Comparison of ENCODE assay signal across 8 mouse cellular contexts in the genomic region with DNA sequence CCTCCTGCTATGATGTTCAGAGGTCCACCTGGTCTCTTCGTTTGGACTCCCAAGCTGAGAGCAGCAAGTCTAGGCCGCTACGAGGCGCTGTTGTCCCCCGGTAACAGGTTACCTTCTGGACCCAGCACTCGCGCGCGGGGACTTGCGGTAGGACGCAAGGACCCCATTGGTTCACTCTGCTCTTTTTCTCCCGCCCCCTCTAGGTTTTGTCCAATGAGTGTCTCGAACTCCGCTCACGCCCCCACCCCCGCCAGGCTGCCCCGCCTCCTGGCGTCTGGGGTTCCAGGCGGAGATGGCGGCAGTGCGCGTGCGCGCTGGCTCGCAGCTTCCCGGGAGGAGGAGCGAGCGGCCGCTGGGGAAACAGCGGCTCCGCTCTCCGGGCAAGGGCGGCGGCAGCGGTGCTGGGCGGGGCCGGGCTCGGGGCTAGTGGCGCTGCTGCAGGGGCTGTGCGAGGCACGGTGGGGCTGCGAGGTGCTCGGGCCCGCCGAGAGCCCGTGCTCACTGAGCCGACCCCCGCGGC. TPM values are rescaled to one million over a fixed set of nuclear protein-coding genes. Genes with fewer than 3 reads are reported as not detected.
DNase-seq lines count a peak whose midpoint lies in the region; ATAC-seq and TF ChIP-seq lines count a peak whose summit lies in the region.

Cds2 (plus strand) TSS at position 270 of the 520 bp plus-strand sequence.

- DNase-seq in heart, postnatal 10 days: peak; percentile 99
- DNase-seq in large intestine, adult 2 months (ENCODE audit: low read depth, low spot score): peak; percentile 95
- peak; percentile 99 for DNase-seq in liver, postnatal 0 days
- peak; percentile 99 for DNase-seq in testis, postnatal 10 days (ENCODE audit: low spot score)

- under 1% methylated on average over 46 of the region's 49 CpGs for WGBS in forebrain, embryonic 13.5 days
- WGBS in large intestine, adult 2 months: under 1% methylated on average over 49 of the region's 49 CpGs
- WGBS in liver, postnatal 0 days (ENCODE audit: insufficient replicate concordance): under 1% methylated on average over 44 of the region's 49 CpGs
- WGBS in neural tube, embryonic 14.5 days: under 1% methylated on average over 49 of the region's 49 CpGs

- peak within 1 kb of the TSS; percentile 73 for H3K4me3 ChIP-seq in ES-Bruce4 (ENCODE audit: low read depth, low read length)
- peak within 1 kb of the TSS; percentile 91 for H3K4me3 ChIP-seq in forebrain, embryonic 13.5 days
- H3K4me3 ChIP-seq in liver, postnatal 0 days (ENCODE audit: low read depth, low read length): peak within 1 kb of the TSS; percentile 80
- H3K4me3 ChIP-seq in neural tube, embryonic 14.5 days (ENCODE audit: low read depth, low read length): peak within 1 kb of the TSS; percentile 69

- no peaks in the 10 kb centered on the region for H3K27me3 ChIP-seq in ES-Bruce4 (ENCODE audit: control insufficient read depth, insufficient read depth, low read length, poor library complexity, severe bottlenecking)
- H3K27me3 ChIP-seq in forebrain, embryonic 13.5 days: no peaks in the 10 kb centered on the region
- H3K27me3 ChIP-seq in liver, postnatal 0 days (ENCODE audit: insufficient read depth, low read length): no peaks in the 10 kb centered on the region
- H3K27me3 ChIP-seq in neural tube, embryonic 14.5 days (ENCODE audit: control insufficient read depth, insufficient read depth, low read length): no peaks in the 10 kb centered on the region

- H3K4me2 ChIP-seq in forebrain, embryonic 13.5 days: peak within 1 kb of the TSS; percentile 73
- H3K4me2 ChIP-seq in liver, postnatal 0 days (ENCODE audit: low read depth, low read length): peak within 1 kb of the TSS; percentile 91
- peak within 1 kb of the TSS; percentile 75 for H3K4me2 ChIP-seq in neural tube, embryonic 14.5 days (ENCODE audit: low read depth, low read length)

- ATAC-seq in cerebellum, adult (ENCODE audit: insufficient number of reproducible peaks, low FRiP score, low TSS enrichment): peak; percentile 99
- peak; percentile 99 for ATAC-seq in forebrain, embryonic 13.5 days
- peak; percentile 98 for ATAC-seq in liver, postnatal 0 days
- peak; percentile 98 for ATAC-seq in neural tube, embryonic 14.5 days (ENCODE audit: low read depth)

- peak within 1 kb of the TSS; percentile 81 for H3K9ac ChIP-seq in ES-Bruce4 (ENCODE audit: low read depth, poor library complexity, severe bottlenecking)
- peak within 1 kb of the TSS; percentile 95 for H3K9ac ChIP-seq in forebrain, embryonic 13.5 days
- peak within 1 kb of the TSS; percentile 92 for H3K9ac ChIP-seq in liver, postnatal 0 days (replicated peaks)
- peak within 1 kb of the TSS; percentile 80 for H3K9ac ChIP-seq in neural tube, embryonic 14.5 days (replicated peaks; ENCODE audit: low read depth, low read length)

- H3K4me1 ChIP-seq in ES-Bruce4 (ENCODE audit: control insufficient read depth, insufficient read depth, low read length): no peaks in the 10 kb centered on the region
- H3K4me1 ChIP-seq in forebrain, embryonic 13.5 days: peaks cover 15% of the 10 kb centered on the region
- peaks cover 15% of the 10 kb centered on the region for H3K4me1 ChIP-seq in liver, postnatal 0 days (ENCODE audit: insufficient read depth)
- H3K4me1 ChIP-seq in neural tube, embryonic 14.5 days (ENCODE audit: control insufficient read depth, insufficient read depth, low read length): peaks cover 6% of the 10 kb centered on the region

- intact Hi-C loops in heart, postnatal 10 days (cut with DNase I): loop anchor here (2.0 to 5.0 kb wide), 4 partner anchors 46 to 222 kb away; partner anchors contain the start of gene Prokr2

- H3K27ac ChIP-seq in ES-Bruce4 (ENCODE audit: insufficient read depth, low read length): peak within 1 kb of the TSS; percentile 77
- H3K27ac ChIP-seq in forebrain, embryonic 13.5 days: peak within 1 kb of the TSS; percentile 82
- peak within 1 kb of the TSS; percentile 87 for H3K27ac ChIP-seq in liver, postnatal 0 days (ENCODE audit: low read depth)
- H3K27ac ChIP-seq in neural tube, embryonic 14.5 days (ENCODE audit: low read depth, low read length): peak within 1 kb of the TSS; percentile 63

- H3K9me3 ChIP-seq in ES-Bruce4 (replicated peaks; ENCODE audit: control insufficient read depth, insufficient read depth, low read length, poor library complexity, severe bottlenecking): no peaks in the 10 kb centered on the region
- H3K9me3 ChIP-seq in forebrain, embryonic 13.5 days (replicated peaks): no peaks in the 10 kb centered on the region
- H3K9me3 ChIP-seq in liver, postnatal 0 days (ENCODE audit: low read length): no peaks in the 10 kb centered on the region
- H3K9me3 ChIP-seq in neural tube, embryonic 14.5 days (ENCODE audit: control insufficient read depth, low read length): no peaks in the 10 kb centered on the region

- H3K36me3 ChIP-seq in ES-Bruce4 (ENCODE audit: control insufficient read depth, insufficient read depth, low read length, poor library complexity, severe bottlenecking): no peaks in the 10 kb centered on the region
- no peaks in the 10 kb centered on the region for H3K36me3 ChIP-seq in forebrain, embryonic 13.5 days (ENCODE audit: poor library complexity, severe bottlenecking)
- H3K36me3 ChIP-seq in liver, postnatal 0 days (replicated peaks; ENCODE audit: insufficient read depth, low read length): no peaks in the 10 kb centered on the region
- no peaks in the 10 kb centered on the region for H3K36me3 ChIP-seq in neural tube, embryonic 14.5 days (ENCODE audit: control insufficient read depth, insufficient read depth, low read length)

- peak; percentile 91 for TF ChIP-seq CTCF in ES-Bruce4 (IDR thresholded peaks at IDR 0.05; ENCODE audit: low read depth, low read length)
- TF ChIP-seq CTCF in liver, postnatal 0 days (IDR thresholded peaks at IDR 0.05; ENCODE audit: low read depth): peak; percentile 97

- TF ChIP-seq POLR2A in ES-Bruce4 (IDR thresholded peaks at IDR 0.05; ENCODE audit: insufficient read depth, low read length): no peak

- TF ChIP-seq EP300 in ES-Bruce4 (IDR thresholded peaks at IDR 0.05; ENCODE audit: insufficient read depth, low read depth, low read length): peak; percentile 42; the same call in 1 of the 2 replicates
- TF ChIP-seq EP300 in liver, postnatal 0 days (IDR thresholded peaks at IDR 0.05; ENCODE audit: low read depth): peak; percentile 35; the same call in 1 of the 2 replicates

RNA-seq across cellular contexts. Expression of gene Cds2, which starts in this region (rescaled TPM):
- polyA plus RNA-seq in ES-Bruce4 (2011; ENCODE audit: insufficient read depth, insufficient read length, low read depth, missing spikeins): 74.3 and 83.4 TPM in 2 replicates
- 19.2 and 21.7 TPM in 2 replicates for polyA plus RNA-seq in forebrain, embryonic 13.5 days (2015; fragmentation: Nextera tagmentation; extraction: Ambion mirVana)
- total RNA-seq in heart, postnatal 10 days (2021): 10 to 100 TPM; 82.3 to 85.3 TPM
- 23.4 and 29.0 TPM in 2 replicates for polyA plus RNA-seq in large intestine, adult 2 months (2012; rRNA removed)
- polyA plus RNA-seq in liver, postnatal 0 days (2015; fragmentation: Nextera tagmentation; extraction: Ambion mirVana): 7.9 and 10.5 TPM in 2 replicates
- polyA plus RNA-seq in neural tube, embryonic 14.5 days (2014; fragmentation: Nextera tagmentation; extraction: Ambion mirVana): 35.5 and 52.8 TPM in 2 replicates

Comparison
In these comparisons a context has a peak if more than half of its experiments do, and no peak if none do; other contexts are left out.
1. Peak in every context shown above with its lines: DNase-seq, ATAC-seq, H3K4me3 ChIP-seq and H3K27ac ChIP-seq.